Mouse (Mus musculus) hindbrain, embryonic 13.5 days (tissue): ENCODE data around the gene Egr4. TPM values are rescaled to one million over a fixed set of nuclear protein-coding genes. Genes with fewer than 3 reads are reported as not detected.
A peak's percentile ranks its signal among the peaks of the same experiment; 100 is the strongest.

Experiments
- ATAC-seq: fragments of 200-750 bp; cut with Nextera tagmentation; 2 replicates; pipeline ENCODE4 v1.8.0; 2017; ENCODE audit warnings: moderate TSS enrichment; ENCODE audit not compliant: low FRiP score
- H3K27ac ChIP-seq: fragments of 300-500 bp; sonication (generic); 2 replicates; pipeline ENCODE4 v1.5.1; 2015; ENCODE audit warnings: inconsistent platforms, mild to moderate bottlenecking, moderate library complexity
- H3K27me3 ChIP-seq: fragments of 300-500 bp; sonication (generic); 2 replicates; pipeline ENCODE4 v1.6.1; 2015; ENCODE audit warnings: mild to moderate bottlenecking, inconsistent platforms
- H3K36me3 ChIP-seq: fragments of 300-500 bp; sonication (generic); 2 replicates; pipeline ENCODE4 v1.6.1; 2015; ENCODE audit warnings: mild to moderate bottlenecking, inconsistent platforms
- H3K4me1 ChIP-seq: fragments of 300-500 bp; sonication (generic); replicated peaks from 2 replicates; pipeline ENCODE4 v1.6.1; 2015; ENCODE audit warnings: inconsistent platforms
- H3K4me2 ChIP-seq: fragments of 300-500 bp; sonication (generic); 2 replicates; pipeline ENCODE4 v1.6.1; 2015; ENCODE audit warnings: inconsistent platforms, mild to moderate bottlenecking, moderate library complexity
- H3K4me3 ChIP-seq: fragments of 300-500 bp; sonication (generic); 2 replicates; pipeline ENCODE4 v1.5.1; 2015; ENCODE audit warnings: mild to moderate bottlenecking, inconsistent platforms
- H3K9ac ChIP-seq: fragments of 300-500 bp; sonication (generic); 2 replicates; pipeline ENCODE4 v1.6.1; 2015; ENCODE audit warnings: mild to moderate bottlenecking, inconsistent platforms
- H3K9me3 ChIP-seq: fragments of 300-500 bp; sonication (generic); 2 replicates; pipeline ENCODE4 v1.6.1; 2016; ENCODE audit warnings: inconsistent platforms
- WGBS: fragments of 180-500 bp; shearing (Covaris S2); methylation state at CpG from one replicate; pipeline ENCODE4 v1.1.7; 2015; 5-methylcytosine and 5-hydroxymethylcytosine counted together
- polyA plus RNA-seq: library from polyadenylated mRNA; unstranded; fragments of >200 nt; fragmentation: Nextera tagmentation; extraction: Ambion mirVana; gene quantifications from 2 replicates; pipeline ENCODE4 v1.2.1, GENCODE M21; 2015

The Egr4 gene
- polyA plus RNA-seq, 1 experiment from 2014 or later, result not detected

DNA sequence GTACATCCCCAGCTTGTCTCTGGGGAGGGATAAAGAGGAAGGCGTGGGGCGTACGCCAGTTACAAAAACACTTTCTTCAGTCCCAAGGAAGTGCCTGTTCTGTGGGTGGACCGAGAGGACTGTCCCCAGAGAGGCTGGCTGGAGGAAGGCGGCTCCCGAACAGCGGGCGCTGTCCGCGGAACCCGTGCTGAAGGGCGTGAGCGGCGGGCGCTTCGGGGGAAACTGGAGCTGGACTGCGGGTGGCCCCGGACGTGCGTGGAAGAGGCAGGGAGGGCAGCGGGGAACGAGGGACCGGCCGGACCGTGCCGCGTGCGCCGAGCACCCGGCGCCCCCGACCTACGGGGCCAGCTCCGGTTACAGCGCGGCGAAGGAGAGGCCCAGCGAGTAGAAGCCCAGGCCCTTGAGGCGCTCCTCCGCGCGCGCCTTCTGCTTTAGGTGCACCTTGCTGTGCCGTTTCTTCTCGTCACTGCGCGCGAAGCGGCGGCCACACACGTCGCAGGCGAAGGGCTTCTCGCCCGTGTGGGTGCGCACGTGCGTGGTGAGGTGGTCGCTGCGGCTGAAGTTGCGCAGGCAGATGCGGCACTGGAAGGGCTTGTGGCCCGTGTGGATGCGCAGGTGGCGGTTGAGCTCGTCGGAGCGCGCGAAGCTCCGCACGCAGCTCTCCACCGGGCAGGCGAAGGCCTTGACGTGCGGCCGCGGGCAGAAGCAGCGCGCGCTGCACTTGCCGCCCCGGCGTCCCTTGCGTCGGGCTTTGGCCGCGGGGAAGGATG lies 1.9 kb downstream of the Egr4 start:
- peak overlapping the region; percentile 47 for H3K4me3 ChIP-seq
- H3K36me3 ChIP-seq, result no peaks in the 10 kb centered on the region
- H3K9ac ChIP-seq, result peak overlapping the region; percentile 58
- WGBS, result under 1% methylated on average over 87 of the region's 88 CpGs
- peak overlapping the region; percentile 85 for H3K4me2 ChIP-seq
- no peak for ATAC-seq
- no peaks in the 10 kb centered on the region for H3K9me3 ChIP-seq
- H3K27me3 ChIP-seq, result peaks cover 93% of the 10 kb centered on the region
- H3K27ac ChIP-seq, result no peak overlapping the region
- H3K4me1 ChIP-seq, result peaks cover 29% of the 10 kb centered on the region

- peaks cover 89% of the 10 kb centered on the region for H3K27me3 ChIP-seq
- peaks cover 29% of the 10 kb centered on the region for H3K4me1 ChIP-seq
- H3K4me2 ChIP-seq, result no peak overlapping the region
- no peak overlapping the region for H3K27ac ChIP-seq
- no peak overlapping the region for H3K9ac ChIP-seq
- no peak overlapping the region for H3K4me3 ChIP-seq
- H3K9me3 ChIP-seq, result no peaks in the 10 kb centered on the region
- no peak for ATAC-seq
- under 1% methylated on average over 6 of the region's 6 CpGs for WGBS
- H3K36me3 ChIP-seq, result no peaks in the 10 kb centered on the region
Measured at GRCm38 (mm10) chr6:85510476-85510875, 2.9 kb downstream of the Egr4 start.

DNA sequence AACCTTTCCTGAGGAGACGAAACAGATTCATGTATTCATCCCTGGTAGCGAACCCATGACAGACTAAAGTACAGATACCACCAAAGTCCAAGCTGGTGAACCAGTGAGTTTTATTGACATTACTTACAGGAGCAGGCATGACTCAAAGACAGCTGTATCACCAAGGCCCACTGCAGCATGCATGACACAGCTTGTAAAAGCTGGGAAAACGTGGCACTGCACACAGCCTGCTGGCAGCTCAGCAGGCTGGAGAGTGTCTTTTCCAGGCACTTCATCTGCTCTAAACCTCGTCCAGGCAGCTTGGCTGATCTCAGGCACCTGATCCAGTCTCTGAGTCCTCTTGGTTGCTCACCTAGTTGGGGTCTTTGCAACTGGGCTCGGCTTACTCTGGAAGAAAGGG lies 4.8 kb downstream of the Egr4 start:
- H3K27me3 ChIP-seq, result peaks cover 87% of the 10 kb centered on the region
- no peak overlapping the region for H3K9ac ChIP-seq
- no peak overlapping the region for H3K27ac ChIP-seq
- H3K9me3 ChIP-seq, result no peaks in the 10 kb centered on the region
- no peak overlapping the region for H3K4me3 ChIP-seq
- H3K36me3 ChIP-seq, result no peaks in the 10 kb centered on the region
- ATAC-seq, result no peak
- WGBS, result 54% methylated on average over 5 of the region's 5 CpGs
- H3K4me2 ChIP-seq, result no peak overlapping the region
- H3K4me1 ChIP-seq, result peaks cover 25% of the 10 kb centered on the region

DNA sequence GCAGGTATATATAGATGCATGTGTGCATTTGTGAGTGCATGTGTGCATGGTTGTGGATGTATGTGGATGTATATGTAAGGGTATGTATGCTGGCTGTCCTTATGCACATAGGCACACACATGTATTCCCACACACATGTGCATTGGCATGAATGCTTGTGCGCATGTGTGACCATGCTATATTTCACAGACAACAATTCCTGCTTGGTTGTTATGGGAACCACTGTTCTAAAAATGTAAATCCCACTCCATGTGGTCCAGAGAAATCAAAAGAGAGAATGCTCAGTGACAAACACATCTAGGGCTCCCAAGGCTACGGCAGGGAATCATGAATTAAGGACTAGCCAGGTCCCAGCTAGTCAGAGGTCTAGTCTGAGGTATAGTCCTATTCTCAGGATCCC lies 8.5 kb downstream of the Egr4 start:
- Histone ChIP-seq H3K27ac (no peak overlapping the region), H3K36me3 (no peaks in the 10 kb centered on the region), H3K27me3 (peaks cover 51% of the 10 kb centered on the region), H3K9me3 (no peaks in the 10 kb centered on the region), H3K9ac (no peak overlapping the region), H3K4me2 (no peak overlapping the region), H3K4me1 (peaks cover 20% of the 10 kb centered on the region), H3K4me3 (no peak overlapping the region)
- no peak for ATAC-seq
- 55% methylated on average over 2 of the region's 2 CpGs for WGBS

DNA sequence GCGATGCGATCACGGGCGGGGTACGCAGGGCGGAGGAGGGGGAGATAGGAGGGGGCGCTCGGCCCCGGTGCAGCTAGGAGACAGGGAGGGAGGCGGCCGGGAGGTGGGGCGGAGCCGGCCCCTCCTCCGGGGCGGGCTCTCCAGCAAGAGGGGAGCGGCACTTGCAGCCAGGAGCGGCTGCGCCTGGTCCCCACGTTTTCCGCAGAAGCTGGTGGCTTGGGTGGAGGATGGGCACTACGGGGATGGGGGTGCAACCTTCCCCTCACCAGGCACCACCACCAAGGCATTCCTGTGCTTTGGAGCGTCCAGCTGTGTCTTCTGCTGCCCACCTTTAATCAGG lies 10.5 kb downstream of the Egr4 start, which contains the start of gene Fbxo41:
Fbxo41 (minus strand) TSS at position 84 of the 340 bp plus-strand sequence.
- H3K4me1 ChIP-seq, result peaks cover 20% of the 10 kb centered on the region
- ATAC-seq, result peak; percentile 92
- no peaks in the 10 kb centered on the region for H3K9me3 ChIP-seq
- under 1% methylated on average over 17 of the region's 22 CpGs for WGBS
- peak within 1 kb of the TSS; percentile 87 for H3K9ac ChIP-seq
- peak within 1 kb of the TSS; percentile 64 for H3K4me3 ChIP-seq
- peak within 1 kb of the TSS; percentile 83 for H3K27ac ChIP-seq
- peak within 1 kb of the TSS; percentile 76 for H3K4me2 ChIP-seq
- H3K36me3 ChIP-seq, result no peaks in the 10 kb centered on the region
- H3K27me3 ChIP-seq, result peaks cover 32% of the 10 kb centered on the region

DNA sequence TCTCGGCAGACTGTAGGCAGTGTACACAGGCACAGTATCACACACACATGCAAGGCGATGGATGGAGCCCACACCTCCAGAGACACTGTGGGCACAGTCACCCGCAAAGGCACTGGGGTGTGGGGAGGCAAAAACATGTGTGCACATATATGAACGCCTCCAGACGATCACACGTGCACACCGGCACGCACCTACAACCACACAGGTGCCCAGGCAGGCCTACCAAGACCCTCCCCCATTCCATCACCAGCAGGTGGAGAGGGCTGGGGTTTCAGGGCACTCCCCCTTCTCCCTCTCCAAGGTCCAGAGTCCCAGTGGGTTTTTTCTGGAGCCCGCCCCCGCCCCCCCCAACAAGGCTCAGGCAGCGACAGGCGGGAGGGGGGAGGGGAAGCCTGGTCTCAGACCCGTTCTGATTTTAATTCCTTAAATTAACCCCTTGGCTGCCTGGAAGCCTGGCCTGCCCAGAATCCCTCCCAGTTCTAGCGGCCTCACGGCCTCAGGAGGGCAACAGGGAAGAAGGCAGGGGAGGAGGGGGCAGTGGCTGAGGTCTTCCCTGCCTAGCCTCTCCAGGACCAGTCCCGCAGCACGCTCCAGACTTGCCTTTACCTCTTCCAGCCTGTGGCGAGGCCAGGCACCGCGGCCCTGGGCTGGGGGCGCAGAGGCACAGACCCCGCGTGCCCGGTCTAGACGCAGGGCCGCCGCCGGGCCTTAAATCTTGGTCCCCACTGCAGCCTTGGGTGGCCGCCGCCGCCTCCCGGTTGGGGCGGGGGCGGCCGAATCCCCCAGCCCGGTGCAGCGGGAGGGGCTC lies 11.1 kb downstream of the Egr4 start:
- Histone ChIP-seq H3K9me3 (no peaks in the 10 kb centered on the region), H3K4me3 (peak overlapping the region; percentile 64), H3K27ac (peak overlapping the region; percentile 83), H3K4me2 (peak overlapping the region; percentile 76), H3K4me1 (peaks cover 20% of the 10 kb centered on the region), H3K9ac (peak overlapping the region; percentile 87), H3K27me3 (peaks cover 28% of the 10 kb centered on the region), H3K36me3 (no peaks in the 10 kb centered on the region)
- ATAC-seq, result peak; percentile 82
- WGBS, result 2% methylated on average over 33 of the region's 37 CpGs

GRCm38 (mm10) chr6:85501571-85502102 lies 11.8 kb downstream of the Egr4 start:
- Histone ChIP-seq H3K36me3 (no peaks in the 10 kb centered on the region), H3K27me3 (peaks cover 24% of the 10 kb centered on the region), H3K4me2 (peak overlapping the region; percentile 76), H3K9ac (peak overlapping the region; percentile 87), H3K9me3 (no peaks in the 10 kb centered on the region), H3K4me3 (peak overlapping the region; percentile 64), H3K27ac (peak overlapping the region; percentile 83), H3K4me1 (peaks cover 20% of the 10 kb centered on the region)
- WGBS, result 7% methylated on average over 6 of the region's 6 CpGs
- peak; percentile 15; the same call in 1 of the 2 replicates for ATAC-seq

GRCm38 (mm10) chr6:85500416-85500815 lies 13.0 kb downstream of the Egr4 start:
- Histone ChIP-seq H3K9ac (no peak overlapping the region), H3K27ac (no peak overlapping the region), H3K4me2 (no peak overlapping the region), H3K4me1 (peaks cover 20% of the 10 kb centered on the region), H3K36me3 (no peaks in the 10 kb centered on the region), H3K27me3 (peaks cover 18% of the 10 kb centered on the region), H3K4me3 (no peak overlapping the region), H3K9me3 (no peaks in the 10 kb centered on the region)
- WGBS, result 91% methylated on average over 1 of the region's 1 CpGs
- ATAC-seq, result no peak

- WGBS, result 77% methylated on average over 9 of the region's 9 CpGs
- ATAC-seq, result no peak
- H3K36me3 ChIP-seq, result no peaks in the 10 kb centered on the region
- H3K4me1 ChIP-seq, result peaks cover 17% of the 10 kb centered on the region
- no peak overlapping the region for H3K4me3 ChIP-seq
- H3K27ac ChIP-seq, result no peak overlapping the region
- no peak overlapping the region for H3K9ac ChIP-seq
- H3K27me3 ChIP-seq, result no peaks in the 10 kb centered on the region
- H3K4me2 ChIP-seq, result no peak overlapping the region
- no peaks in the 10 kb centered on the region for H3K9me3 ChIP-seq
Measured at GRCm38 (mm10) chr6:85498147-85498546, 15.2 kb downstream of the Egr4 start.

DNA sequence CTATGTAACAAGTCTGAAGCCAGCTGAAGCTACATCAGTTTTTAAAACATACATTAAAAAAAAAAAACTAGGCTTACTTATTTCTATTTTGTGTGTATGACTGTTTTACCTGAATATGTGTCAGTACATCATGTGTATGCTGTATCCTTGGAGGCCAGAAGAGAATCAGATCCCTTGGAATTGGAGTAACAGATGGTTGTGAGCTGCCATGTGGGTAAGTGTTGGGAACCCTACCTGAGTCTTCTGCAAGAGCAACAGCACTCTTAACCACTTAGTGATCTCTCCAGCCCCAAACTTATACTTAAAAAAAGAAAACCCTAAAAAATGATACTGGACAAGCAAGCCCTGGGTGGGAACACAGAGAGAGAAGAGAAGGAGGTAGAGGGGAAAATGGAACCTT lies 16.4 kb downstream of the Egr4 start:
- no peak overlapping the region for H3K9ac ChIP-seq

GRCm38 (mm10) chr6:85491606-85492005 lies 21.8 kb downstream of the Egr4 start:
- Histone ChIP-seq H3K4me3 (no peak overlapping the region), H3K36me3 (no peaks in the 10 kb centered on the region), H3K4me1 (peaks cover 6% of the 10 kb centered on the region; the same call in 1 of the 2 replicates), H3K9ac (no peak overlapping the region), H3K27me3 (peaks cover 11% of the 10 kb centered on the region), H3K4me2 (no peak overlapping the region), H3K27ac (no peak overlapping the region), H3K9me3 (no peaks in the 10 kb centered on the region)
- no peak for ATAC-seq
- 89% methylated on average over 3 of the region's 3 CpGs for WGBS

More for the DNA sequence above, 16.4 kb downstream of the Egr4 start:
- H3K36me3 ChIP-seq, result no peaks in the 10 kb centered on the region
- H3K4me2 ChIP-seq, result no peak overlapping the region
- H3K9me3 ChIP-seq, result no peaks in the 10 kb centered on the region
- no peaks in the 10 kb centered on the region for H3K27me3 ChIP-seq
- no peak overlapping the region for H3K4me3 ChIP-seq
- H3K27ac ChIP-seq, result no peak overlapping the region
- H3K4me1 ChIP-seq, result peaks cover 10% of the 10 kb centered on the region
- ATAC-seq, result no peak

DNA sequence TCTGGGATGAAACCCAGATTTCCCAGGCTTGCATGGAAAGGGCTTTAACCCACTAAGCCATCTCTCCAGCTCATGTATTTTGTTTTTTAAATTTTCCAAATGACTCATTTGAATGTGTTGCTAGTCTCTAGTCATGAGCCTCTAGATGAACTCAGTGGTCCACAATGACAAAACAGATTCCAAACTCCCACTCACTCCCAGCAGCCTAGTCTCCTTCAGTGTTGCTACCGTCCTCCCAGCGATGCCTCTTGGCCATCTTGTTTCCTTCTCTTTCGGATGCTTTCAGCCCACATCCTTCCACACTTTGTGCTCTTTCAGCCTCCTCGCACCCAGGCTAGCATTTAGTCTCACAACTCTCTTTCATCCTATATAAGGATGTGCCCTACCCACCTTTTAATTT lies 23.1 kb downstream of the Egr4 start:
- Histone ChIP-seq H3K9ac (no peak overlapping the region), H3K9me3 (no peaks in the 10 kb centered on the region), H3K27ac (no peak overlapping the region), H3K27me3 (peaks cover 24% of the 10 kb centered on the region), H3K4me1 (peaks cover 6% of the 10 kb centered on the region; the same call in 1 of the 2 replicates), H3K4me2 (no peak overlapping the region), H3K36me3 (no peaks in the 10 kb centered on the region), H3K4me3 (no peak overlapping the region)
- WGBS, result 82% methylated on average over 4 of the region's 4 CpGs
- no peak for ATAC-seq
